Mouse (Mus musculus) Patski (cell line): ENCODE measurements around the gene Agap2. TPM values are rescaled to one million over a fixed set of nuclear protein-coding genes. Genes with fewer than 3 reads are reported as not detected.

Experiments used
- ATAC-seq: fragments of 100-300 bp; one replicate; pipeline ENCODE4 v1.8.0; 2021
- CTCF ChIA-PET: fragments of 350-600 bp; sonication (Branson Sonifier 250); formaldehyde crosslinking; loops from one replicate; lab custom pipeline; 2022; ENCODE audit warnings: inconsistent platforms; lab: Charles Lee
- POLR2A ChIA-PET: fragments of 350-600 bp; sonication (Branson Sonifier 250); formaldehyde crosslinking; loops from one replicate; lab custom pipeline; 2022; ENCODE audit warnings: antibody characterized with exemption, inconsistent platforms; lab: Charles Lee
- DNase-seq: peaks from one replicate; pipeline ENCODE4 v3.0.0-alpha.2; 2011; ENCODE audit warnings: low read depth, low spot score
- H3K27me3 ChIP-seq: fragments of 371-371 bp; one replicate; pipeline ENCODE4 v1.5.1; 2021
- CTCF ChIP-seq: fragments of 100-300 bp; IDR thresholded peaks from one replicate; pipeline ENCODE4 v1.5.1; 2021
- in situ Hi-C: fragments of 300-500 bp; cut with MboI; formaldehyde crosslinking; loops from 3 replicates; pipeline ENCODE4 v1.11.1; 2018; ENCODE audit warnings: low pct_unique_long_range_greater_than_20kb, mixed read lengths
- polyA plus RNA-seq: library from polyadenylated mRNA; unstranded; gene quantifications from one replicate; pipeline ENCODE4 v1.2.3, GENCODE M21; 2021

The Agap2 gene
- polyA plus RNA-seq, 1 experiment from 2014 or later: 1.4 TPM

- in situ Hi-C loops: no loop called here
- TF ChIP-seq CTCF: no peak
- ATAC-seq: no peak
- CTCF ChIA-PET: no interaction called here
- POLR2A ChIA-PET: no interaction called here
- H3K27me3 ChIP-seq: peaks cover 12% of the 10 kb centered on the region
- DNase-seq: no peak
Measured at GRCm38 (mm10) chr10:127079665-127080391, 4.7 kb downstream of the Agap2 start.

- POLR2A ChIA-PET: no interaction called here
- peaks cover 12% of the 10 kb centered on the region for H3K27me3 ChIP-seq
- CTCF ChIA-PET: interaction anchor here (0.9 kb wide), 1 partner anchor 13 kb away, joined by 3 read pairs; no protein-coding TSS in a partner anchor
- DNase-seq (no peak), ATAC-seq (no peak)
- in situ Hi-C loops: no loop called here
- no peak for TF ChIP-seq CTCF
Measured at GRCm38 (mm10) chr10:127080901-127081780, 6.1 kb downstream of the Agap2 start.

- peaks cover 12% of the 10 kb centered on the region for H3K27me3 ChIP-seq
- in situ Hi-C loops: no loop called here
- ChIA-PET POLR2A (no interaction called here), CTCF (interaction anchor here (0.9 kb wide), 1 partner anchor 12 kb away, joined by 3 read pairs; no protein-coding TSS in a partner anchor)
- ATAC-seq (no peak), DNase-seq (no peak)
- no peak for TF ChIP-seq CTCF
Measured at GRCm38 (mm10) chr10:127081996-127082620, 7.0 kb downstream of the Agap2 start.

- no peak for TF ChIP-seq CTCF
- DNase-seq (no peak), ATAC-seq (no peak)
- CTCF ChIA-PET: interaction anchor here (0.9 to 1.4 kb wide), 4 partner anchors 12 to 25 kb away, joined by 3 to 4 read pairs (median 4); partner anchors contain the start of gene Tspan31
- in situ Hi-C loops: no loop called here
- POLR2A ChIA-PET: no interaction called here
- peaks cover 12% of the 10 kb centered on the region for H3K27me3 ChIP-seq
Measured at GRCm38 (mm10) chr10:127083292-127083914, 8.3 kb downstream of the Agap2 start.

- in situ Hi-C loops: no loop called here
- peaks cover 12% of the 10 kb centered on the region for H3K27me3 ChIP-seq
- ChIA-PET CTCF (interaction anchor here (0.9 to 1.4 kb wide), 3 partner anchors 13 to 25 kb away, joined by 3 to 4 read pairs (median 4); partner anchors contain the start of gene Tspan31), POLR2A (no interaction called here)
- DNase-seq (no peak), ATAC-seq (no peak)
- no peak for TF ChIP-seq CTCF
Measured at GRCm38 (mm10) chr10:127083915-127084306, 8.8 kb downstream of the Agap2 start.

- peaks cover 7% of the 10 kb centered on the region for H3K27me3 ChIP-seq
- POLR2A ChIA-PET: no interaction called here
- in situ Hi-C loops: no loop called here
- ATAC-seq (no peak), DNase-seq (no peak)
- CTCF ChIA-PET: no interaction called here
- no peak for TF ChIP-seq CTCF
Measured at GRCm38 (mm10) chr10:127085052-127085451, 10.0 kb downstream of the Agap2 start.

- POLR2A ChIA-PET: no interaction called here
- no peak for DNase-seq
- in situ Hi-C loops: no loop called here
- no peak for TF ChIP-seq CTCF
- H3K27me3 ChIP-seq: peaks cover under 1% of the 10 kb centered on the region
- ATAC-seq: no peak
- CTCF ChIA-PET: no interaction called here
Measured at GRCm38 (mm10) chr10:127085633-127086032, 10.5 kb downstream of the Agap2 start.

GRCm38 (mm10) chr10:127090560-127091411 is 15.7 kb downstream of the Agap2 start:
- no peaks in the 10 kb centered on the region for H3K27me3 ChIP-seq
- ATAC-seq: no peak
- in situ Hi-C loops: no loop called here

More at GRCm38 (mm10) chr10:127090560-127091411, 15.7 kb downstream of the Agap2 start:
- CTCF ChIA-PET: no interaction called here
- no peak for TF ChIP-seq CTCF
- POLR2A ChIA-PET: interaction anchor here (1.5 kb wide), 1 partner anchor 28 kb away, joined by 3 read pairs; the partner anchor contains the start of gene Cdk4
- DNase-seq: no peak
